Mouse (Mus musculus) midbrain, embryonic 13.5 days (tissue): ENCODE measurements at regions not wholly inside any gene's neighbourhood (a gene's known extent, or its start where the extent isn't known, plus 50 kb on each side); places are given as distances from the start of the nearest gene placed in this dataset.

Source experiments
- ATAC-seq: fragments of 200-750 bp; cut with Nextera tagmentation; 2 replicates; pipeline ENCODE4 v1.8.0; 2017; ENCODE audit warnings: mild to moderate bottlenecking, moderate TSS enrichment, moderate library complexity
- H3K27ac ChIP-seq: fragments of 300-500 bp; sonication (generic); 2 replicates; pipeline ENCODE4 v1.5.1; 2015; ENCODE audit warnings: inconsistent platforms, mild to moderate bottlenecking, moderate library complexity
- H3K27me3 ChIP-seq: fragments of 300-500 bp; sonication (generic); 2 replicates; pipeline ENCODE4 v1.6.1; 2015; ENCODE audit warnings: mild to moderate bottlenecking, inconsistent platforms
- H3K36me3 ChIP-seq: fragments of 300-500 bp; sonication (generic); 2 replicates; pipeline ENCODE4 v1.6.1; 2015; ENCODE audit warnings: mild to moderate bottlenecking, inconsistent platforms
- H3K4me1 ChIP-seq: fragments of 300-500 bp; sonication (generic); replicated peaks from 2 replicates; pipeline ENCODE4 v1.6.1; 2015; ENCODE audit warnings: inconsistent platforms
- H3K4me2 ChIP-seq: fragments of 300-500 bp; sonication (generic); replicated peaks from 2 replicates; pipeline ENCODE4 v1.6.1; 2015; ENCODE audit warnings: moderate library complexity, mild to moderate bottlenecking, inconsistent platforms
- H3K4me3 ChIP-seq: fragments of 300-500 bp; sonication (generic); replicated peaks from 2 replicates; pipeline ENCODE4 v1.5.1; 2015; ENCODE audit warnings: mild to moderate bottlenecking, inconsistent platforms
- H3K9ac ChIP-seq: fragments of 300-500 bp; sonication (generic); replicated peaks from 2 replicates; pipeline ENCODE4 v1.6.1; 2015; ENCODE audit warnings: mild to moderate bottlenecking, inconsistent platforms
- H3K9me3 ChIP-seq: fragments of 300-500 bp; sonication (generic); 2 replicates; pipeline ENCODE4 v1.6.1; 2016; ENCODE audit warnings: mild to moderate bottlenecking, inconsistent platforms
- WGBS: fragments of 180-500 bp; shearing (Covaris S2); methylation state at CpG from one replicate; pipeline ENCODE4 v1.1.7; 2015; 5-methylcytosine and 5-hydroxymethylcytosine counted together

DNA sequence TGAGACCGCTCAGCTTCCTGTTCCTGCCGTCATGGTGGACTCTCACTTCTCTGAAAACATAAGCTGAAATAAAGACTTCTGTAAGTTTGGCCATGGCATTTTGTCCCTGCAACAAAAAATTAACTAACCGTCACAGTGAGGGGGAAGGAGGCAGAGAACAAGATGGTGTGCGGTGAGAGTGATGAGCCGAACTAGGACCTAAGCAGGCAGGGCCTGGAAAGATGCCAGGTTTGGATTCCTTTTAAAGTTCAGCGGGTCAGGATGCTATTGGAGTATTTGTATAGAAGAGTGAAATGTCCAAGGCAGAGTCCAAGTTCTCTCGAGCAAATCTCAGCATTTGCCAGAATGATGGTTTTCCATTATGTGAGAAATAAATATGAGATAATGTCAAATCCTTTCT, 312.3 kb downstream of the Gm49356 start:
- Histone ChIP-seq H3K27me3 (no peaks in the 10 kb centered on the region), H3K9ac (no peak overlapping the region), H3K4me1 (peaks cover 19% of the 10 kb centered on the region), H3K4me2 (no peak overlapping the region), H3K9me3 (no peaks in the 10 kb centered on the region), H3K36me3 (no peaks in the 10 kb centered on the region), H3K27ac (no peak overlapping the region), H3K4me3 (no peak overlapping the region)
- no peak for ATAC-seq
- WGBS, result 80% methylated on average over 7 of the region's 7 CpGs

DNA sequence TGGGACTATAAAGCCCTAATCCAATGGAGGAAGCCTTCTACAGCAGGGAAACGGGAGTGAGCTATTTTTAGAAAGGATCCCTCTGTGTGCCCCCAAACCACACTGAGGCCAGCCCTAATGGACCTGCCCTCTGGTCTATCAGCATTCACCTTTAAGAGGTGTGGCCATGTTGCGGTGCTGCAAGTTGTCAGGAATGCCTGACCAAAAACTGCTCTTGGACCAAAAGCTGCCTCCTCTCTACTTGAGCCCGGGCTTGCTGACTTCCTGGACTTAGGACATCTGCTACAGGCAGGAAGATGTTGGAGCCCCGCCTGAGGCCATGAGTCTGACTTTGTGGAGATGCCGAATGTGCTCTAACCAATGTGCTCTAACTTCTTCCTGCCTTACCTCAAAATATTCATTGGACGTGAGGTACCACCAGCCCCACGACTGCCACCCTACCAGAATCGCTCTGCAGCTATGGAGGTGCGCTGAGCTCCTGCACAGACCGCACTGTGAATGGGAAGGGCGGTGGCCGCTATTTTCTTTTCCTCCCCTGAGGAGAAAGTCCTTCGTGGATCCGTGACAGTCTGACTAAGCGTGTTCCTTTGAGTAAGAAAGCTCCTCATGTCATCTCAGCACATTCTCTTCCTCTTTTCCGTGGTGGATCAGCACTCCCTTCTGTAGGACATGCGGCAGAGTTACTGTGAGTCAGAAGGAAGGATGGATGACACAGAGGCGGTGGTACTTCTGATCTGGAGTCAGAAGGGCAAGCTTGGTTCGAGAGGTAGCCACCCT, 313.0 kb downstream of the Gm49356 start:
- no peak for ATAC-seq
- 88% methylated on average over 19 of the region's 19 CpGs for WGBS
- Histone ChIP-seq H3K4me2 (no peak overlapping the region), H3K9me3 (no peaks in the 10 kb centered on the region), H3K36me3 (no peaks in the 10 kb centered on the region), H3K4me1 (peaks cover 15% of the 10 kb centered on the region), H3K27ac (no peak overlapping the region), H3K9ac (no peak overlapping the region), H3K27me3 (no peaks in the 10 kb centered on the region), H3K4me3 (no peak overlapping the region)

DNA sequence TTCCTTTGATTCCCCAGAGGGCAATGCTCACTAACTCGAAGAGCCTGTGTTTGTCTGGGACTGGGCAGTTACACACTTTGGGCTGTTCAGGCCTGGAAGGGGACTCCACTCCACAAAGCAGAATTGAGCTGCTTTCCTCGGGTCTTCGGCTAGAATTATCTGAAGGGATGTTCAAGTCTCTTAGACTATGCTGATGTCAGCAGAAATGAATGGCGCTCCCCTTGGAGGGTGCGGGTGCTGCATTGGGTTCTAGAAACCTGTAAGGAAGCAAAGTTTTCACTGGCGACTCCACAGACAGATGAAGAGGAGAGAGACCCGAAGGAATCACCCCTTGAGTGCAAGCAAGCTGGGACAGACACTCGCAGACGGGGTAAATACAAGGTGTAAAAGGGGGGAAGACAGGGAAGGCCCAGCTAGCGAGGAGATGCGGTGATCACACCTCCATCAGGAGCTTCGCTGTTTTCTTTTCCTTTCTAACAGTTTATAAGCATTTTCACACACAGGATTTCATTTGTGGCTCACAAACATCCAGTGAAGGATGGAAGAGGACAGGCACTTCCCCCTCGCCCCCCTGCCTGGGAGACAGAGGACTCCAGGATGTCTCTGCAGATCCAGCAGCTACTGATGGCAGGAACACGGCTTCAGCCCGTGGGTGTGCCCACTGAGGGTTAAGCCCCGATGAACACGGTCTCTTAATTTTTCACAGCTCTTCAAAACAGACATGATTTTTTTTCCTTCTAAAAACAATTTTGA, 314.2 kb downstream of the Gm49356 start:
- ATAC-seq, result no peak
- no peaks in the 10 kb centered on the region for H3K9me3 ChIP-seq
- H3K36me3 ChIP-seq, result no peaks in the 10 kb centered on the region
- 79% methylated on average over 17 of the region's 17 CpGs for WGBS
- H3K9ac ChIP-seq, result no peak overlapping the region
- no peak overlapping the region for H3K4me2 ChIP-seq
- H3K4me1 ChIP-seq, result peaks cover 3% of the 10 kb centered on the region
- H3K27me3 ChIP-seq, result no peaks in the 10 kb centered on the region
- no peak overlapping the region for H3K4me3 ChIP-seq
- H3K27ac ChIP-seq, result no peak overlapping the region

DNA sequence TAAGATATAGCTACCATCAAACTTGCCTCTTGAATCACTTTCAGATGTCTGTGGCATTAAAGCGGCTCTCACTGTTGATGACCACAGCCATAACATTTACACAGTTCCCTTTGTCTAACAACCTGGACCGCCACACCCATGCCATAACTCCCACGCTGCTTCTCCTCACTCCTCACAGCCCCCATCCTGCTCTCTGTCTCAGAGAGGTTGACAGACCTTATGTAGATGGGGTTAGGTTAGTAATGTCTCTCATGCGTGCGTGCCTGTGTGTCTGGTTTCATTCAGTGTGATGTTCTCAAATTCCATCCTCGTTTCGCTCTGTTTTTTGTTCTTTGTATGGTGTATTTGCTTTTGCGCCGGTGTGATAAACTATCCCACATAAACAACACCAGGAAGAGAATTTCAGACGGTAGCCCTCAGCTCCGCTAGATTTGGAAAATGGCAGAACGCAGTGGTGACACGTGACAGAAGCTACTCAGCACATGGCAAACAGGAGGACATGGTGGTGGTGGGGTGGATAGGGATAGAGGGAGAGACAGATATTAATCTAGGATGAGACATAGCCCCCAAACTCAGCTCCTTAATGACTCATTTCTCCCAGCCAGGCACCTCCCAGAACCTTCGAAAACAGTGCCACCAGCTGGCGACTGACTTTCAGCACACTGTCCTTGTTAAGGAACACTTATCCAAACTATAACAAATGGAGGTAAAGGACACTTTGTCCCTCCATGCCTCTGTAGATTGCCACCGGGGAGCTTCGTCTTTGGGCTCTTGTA, 314.9 kb downstream of the Gm49356 start:
- H3K27ac ChIP-seq, result no peak overlapping the region
- H3K27me3 ChIP-seq, result no peaks in the 10 kb centered on the region
- no peaks in the 10 kb centered on the region for H3K4me1 ChIP-seq
- H3K9ac ChIP-seq, result no peak overlapping the region
- WGBS, result 77% methylated on average over 17 of the region's 17 CpGs
- no peaks in the 10 kb centered on the region for H3K9me3 ChIP-seq
- 0 out of 2 replicates have a peak, but pooled peaks have one; percentile 30 for ATAC-seq
- no peaks in the 10 kb centered on the region for H3K36me3 ChIP-seq
- H3K4me3 ChIP-seq, result no peak overlapping the region
- H3K4me2 ChIP-seq, result no peak overlapping the region

DNA sequence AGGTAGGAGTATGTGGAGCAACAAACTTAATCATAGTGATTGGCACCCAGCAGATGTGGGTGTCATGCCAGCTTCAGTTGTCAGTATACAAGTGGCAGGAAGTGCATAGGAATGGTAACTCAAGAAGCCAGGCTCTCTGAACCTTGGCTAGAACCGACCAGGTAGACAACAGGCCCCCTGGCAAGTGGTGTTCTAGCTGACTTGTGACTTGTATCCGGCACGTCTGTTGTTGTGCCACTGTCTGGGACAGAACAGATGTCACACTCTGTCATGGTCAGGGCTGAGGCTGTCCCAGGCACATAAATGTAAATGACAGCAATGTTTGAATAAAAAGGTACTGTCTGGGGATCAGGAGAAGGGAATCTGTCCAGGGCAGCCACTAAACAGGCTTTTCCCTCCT, 316.0 kb downstream of the Gm49356 start:
- Histone ChIP-seq H3K9ac (no peak overlapping the region), H3K4me1 (no peaks in the 10 kb centered on the region), H3K36me3 (no peaks in the 10 kb centered on the region), H3K27ac (no peak overlapping the region), H3K27me3 (no peaks in the 10 kb centered on the region), H3K4me3 (no peak overlapping the region), H3K9me3 (no peaks in the 10 kb centered on the region), H3K4me2 (no peak overlapping the region)
- WGBS, result 88% methylated on average over 3 of the region's 3 CpGs
- ATAC-seq, result no peak

DNA sequence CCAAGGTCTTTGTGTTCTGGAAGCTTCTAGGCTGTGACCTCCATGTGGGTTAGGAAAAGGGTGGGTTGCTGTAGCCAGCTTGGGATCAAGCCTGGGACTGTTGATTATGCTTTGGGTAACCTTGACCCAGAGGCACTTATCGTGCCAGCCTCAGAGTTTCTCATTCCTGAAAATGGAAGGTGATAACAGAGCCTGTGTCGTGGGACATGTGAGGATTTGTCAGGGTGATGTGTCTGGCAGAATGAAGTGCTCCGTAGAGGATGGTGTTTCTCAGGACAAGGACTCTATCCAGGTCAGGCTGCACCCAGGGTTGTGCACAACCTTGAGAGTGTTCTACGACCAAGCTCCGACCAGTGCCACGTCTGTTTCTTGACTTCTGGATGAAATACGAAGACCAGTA, 316.4 kb downstream of the Gm49356 start:
- Histone ChIP-seq H3K9me3 (no peaks in the 10 kb centered on the region), H3K27ac (no peak overlapping the region), H3K4me2 (no peak overlapping the region), H3K27me3 (no peaks in the 10 kb centered on the region), H3K9ac (no peak overlapping the region), H3K4me1 (no peaks in the 10 kb centered on the region), H3K36me3 (no peaks in the 10 kb centered on the region), H3K4me3 (no peak overlapping the region)
- 92% methylated on average over 7 of the region's 7 CpGs for WGBS
- ATAC-seq, result no peak

DNA sequence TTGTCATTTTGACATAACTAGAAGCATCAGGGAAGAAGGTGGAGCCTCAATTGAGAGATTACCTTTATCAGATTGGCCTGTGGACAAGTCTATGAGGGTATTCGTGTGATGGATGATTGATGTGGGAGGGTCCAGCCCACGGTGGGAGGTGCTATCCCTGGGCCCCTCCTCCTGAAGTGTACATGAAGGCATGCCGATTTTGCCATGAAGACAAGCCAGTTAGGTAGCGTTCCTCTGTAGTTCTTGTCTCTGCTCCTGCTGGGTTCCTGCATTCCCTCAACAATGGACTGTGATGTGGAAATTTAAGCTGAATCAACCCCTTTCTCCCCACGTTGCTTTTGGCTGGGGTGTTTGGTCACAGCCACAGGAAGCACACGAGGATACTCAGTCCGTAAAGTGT, 317.5 kb downstream of the Gm49356 start:
- Histone ChIP-seq H3K27ac (no peak overlapping the region), H3K9me3 (no peaks in the 10 kb centered on the region), H3K36me3 (no peaks in the 10 kb centered on the region), H3K4me2 (no peak overlapping the region), H3K4me3 (no peak overlapping the region), H3K9ac (no peak overlapping the region), H3K4me1 (no peaks in the 10 kb centered on the region), H3K27me3 (no peaks in the 10 kb centered on the region)
- ATAC-seq, result no peak
- whole genome bisulfite sequencing, result 63% methylated on average over 7 of the region's 7 CpGs

DNA sequence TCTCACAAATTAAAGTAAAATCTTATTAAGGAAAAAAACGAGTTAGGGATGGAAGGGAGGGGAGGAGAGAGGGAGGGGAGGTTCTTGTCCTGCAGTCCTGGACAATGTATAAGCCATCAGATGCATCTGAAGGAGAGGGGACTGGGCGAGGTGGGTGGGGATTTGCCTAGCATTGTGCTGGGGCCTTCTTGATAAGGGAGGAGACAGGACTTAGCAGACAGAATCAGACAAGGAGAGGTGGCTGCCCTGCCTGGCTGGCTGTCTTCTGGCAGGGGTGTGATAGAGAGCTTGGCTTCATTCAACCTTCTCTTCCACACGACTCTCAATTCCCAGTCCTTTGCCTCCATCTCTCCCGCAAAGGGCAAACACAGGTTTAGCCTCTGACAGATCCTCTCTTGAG, 318.9 kb downstream of the Gm49356 start:
- Histone ChIP-seq H3K4me1 (no peaks in the 10 kb centered on the region), H3K9me3 (no peaks in the 10 kb centered on the region), H3K27me3 (no peaks in the 10 kb centered on the region), H3K36me3 (no peaks in the 10 kb centered on the region), H3K9ac (no peak overlapping the region), H3K27ac (no peak overlapping the region), H3K4me3 (no peak overlapping the region), H3K4me2 (no peak overlapping the region)
- ATAC-seq, result no peak
- 74% methylated on average over 4 of the region's 4 CpGs for WGBS

DNA sequence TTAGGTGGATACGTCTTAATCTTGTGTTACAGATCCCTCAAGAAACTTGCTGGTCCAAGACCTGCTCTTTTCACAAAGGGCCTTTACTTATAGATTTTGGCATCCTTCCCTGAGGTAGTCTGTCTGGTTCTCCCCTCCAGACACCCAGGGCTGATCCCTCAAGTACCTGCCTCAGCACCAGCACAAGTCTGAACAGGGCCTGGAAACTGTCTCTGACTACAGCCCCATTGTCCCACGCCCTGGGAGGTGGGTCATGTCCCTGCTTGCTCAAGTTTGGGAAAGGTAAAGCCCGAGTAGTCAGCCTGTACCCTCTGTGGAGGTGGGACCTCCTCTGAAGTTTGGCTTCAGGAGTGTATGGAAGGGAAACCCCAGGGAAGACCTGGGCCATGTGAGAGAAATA, 323.3 kb downstream of the Gm49356 start:
- Histone ChIP-seq H3K4me1 (no peaks in the 10 kb centered on the region), H3K27me3 (no peaks in the 10 kb centered on the region), H3K27ac (no peak overlapping the region), H3K4me3 (no peak overlapping the region), H3K9ac (no peak overlapping the region), H3K36me3 (no peaks in the 10 kb centered on the region), H3K4me2 (no peak overlapping the region), H3K9me3 (no peaks in the 10 kb centered on the region)
- WGBS, result 78% methylated on average over 3 of the region's 3 CpGs
- ATAC-seq, result no peak

DNA sequence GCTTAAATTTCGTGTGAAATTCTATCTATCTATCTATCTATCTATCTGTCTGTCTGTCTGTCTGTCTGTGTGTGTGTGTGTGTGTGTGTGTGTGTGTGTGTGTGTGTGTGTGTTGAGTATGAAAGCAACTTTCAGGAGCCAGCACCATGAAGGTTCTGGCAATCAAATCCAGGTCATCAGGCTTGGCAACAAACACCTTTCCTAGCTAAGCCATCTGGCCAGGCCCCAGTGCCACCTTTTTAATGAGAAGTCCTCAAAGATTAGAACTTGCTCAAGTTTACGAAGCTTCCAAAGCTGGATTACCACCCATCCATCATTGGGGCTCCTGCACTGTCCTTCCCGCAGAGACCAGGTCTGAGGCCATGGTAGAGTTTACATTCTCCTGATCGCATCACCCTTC, 325.0 kb downstream of the Gm49356 start:
- 88% methylated on average over 4 of the region's 4 CpGs for WGBS
- no peak overlapping the region for H3K4me2 ChIP-seq
- H3K27ac ChIP-seq, result no peak overlapping the region
- no peaks in the 10 kb centered on the region for H3K9me3 ChIP-seq
- no peak for ATAC-seq
- H3K27me3 ChIP-seq, result no peaks in the 10 kb centered on the region
- H3K4me3 ChIP-seq, result no peak overlapping the region
- no peaks in the 10 kb centered on the region for H3K4me1 ChIP-seq
- no peaks in the 10 kb centered on the region for H3K36me3 ChIP-seq
- H3K9ac ChIP-seq, result no peak overlapping the region

DNA sequence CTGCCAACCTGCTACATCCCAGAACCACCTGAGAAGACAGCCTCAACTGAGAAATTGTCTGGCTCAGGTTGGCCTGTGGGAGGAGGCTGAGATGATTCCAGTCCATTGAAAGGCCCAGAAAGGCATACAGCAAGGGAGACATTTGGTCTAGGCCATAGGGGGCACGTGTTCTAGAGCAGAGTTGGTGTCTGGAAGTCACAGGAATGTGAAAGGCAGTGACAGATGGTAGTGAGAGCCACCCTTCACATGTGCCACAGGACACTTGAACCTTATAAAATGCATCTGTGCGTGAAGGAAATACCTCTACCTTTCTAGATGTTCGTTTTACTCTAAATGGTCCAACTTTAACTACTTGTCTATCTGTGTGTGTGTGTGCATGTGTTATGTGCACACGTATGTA, 326.1 kb downstream of the Gm49356 start:
- Histone ChIP-seq H3K27ac (no peak overlapping the region), H3K4me3 (no peak overlapping the region), H3K27me3 (no peaks in the 10 kb centered on the region), H3K36me3 (no peaks in the 10 kb centered on the region), H3K4me1 (no peaks in the 10 kb centered on the region), H3K9me3 (no peaks in the 10 kb centered on the region), H3K4me2 (no peak overlapping the region), H3K9ac (no peak overlapping the region)
- no peak for ATAC-seq
- WGBS, result 83% methylated on average over 4 of the region's 4 CpGs

DNA sequence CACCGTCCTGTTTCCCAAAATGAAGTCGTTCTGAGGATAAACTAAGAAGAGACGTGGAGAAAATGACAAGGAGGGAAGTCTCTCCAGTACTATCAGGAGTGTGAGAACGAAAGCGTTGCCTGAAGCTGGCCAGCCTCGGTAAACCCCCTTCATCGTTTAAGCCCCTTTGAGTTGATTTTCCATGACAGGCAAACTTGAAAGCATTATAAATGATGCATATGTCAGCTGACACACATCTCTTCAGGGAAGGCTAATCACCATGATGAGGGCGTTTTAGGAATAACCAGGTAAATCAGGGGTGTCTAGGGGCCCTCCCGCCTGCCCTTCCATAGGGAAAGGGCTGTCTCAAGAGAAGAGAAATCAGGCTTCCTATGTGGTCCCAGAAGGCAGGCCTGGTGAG, 328.4 kb downstream of the Gm49356 start:
- no peaks in the 10 kb centered on the region for H3K4me1 ChIP-seq
- no peak overlapping the region for H3K27ac ChIP-seq
- no peaks in the 10 kb centered on the region for H3K36me3 ChIP-seq
- no peak overlapping the region for H3K9ac ChIP-seq
- H3K9me3 ChIP-seq, result no peaks in the 10 kb centered on the region
- WGBS, result 80% methylated on average over 9 of the region's 9 CpGs
- H3K4me3 ChIP-seq, result no peak overlapping the region
- H3K27me3 ChIP-seq, result no peaks in the 10 kb centered on the region
- H3K4me2 ChIP-seq, result no peak overlapping the region
- no peak for ATAC-seq
